Mouse (Mus musculus): ENCODE data around the gene Olfr1297. TPM values are rescaled to one million over a fixed set of nuclear protein-coding genes. Genes with fewer than 3 reads are reported as not detected.

Gene Olfr1297
- not detected in 2 replicates for polyA plus RNA-seq (2014; fragmentation: Nextera tagmentation; extraction: Ambion mirVana)

DNA sequence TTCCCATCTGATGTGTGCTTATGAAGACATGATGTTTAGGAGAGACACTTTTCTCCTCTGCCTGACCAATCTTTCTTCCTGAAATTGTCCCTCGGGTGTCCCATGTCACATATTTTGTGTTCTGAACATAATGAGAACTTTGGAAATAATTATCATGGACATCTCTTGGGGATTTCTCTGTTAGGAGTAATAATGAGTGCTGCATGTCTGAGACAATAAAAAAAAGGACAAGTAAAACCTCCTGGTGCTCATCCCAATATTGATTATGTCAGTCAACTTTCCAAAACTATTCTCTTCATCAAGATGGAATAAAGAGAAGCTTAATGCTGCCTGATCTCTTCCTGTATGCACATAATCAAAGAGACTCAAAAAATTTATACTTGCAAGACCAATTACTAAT, at the start of gene Olfr1297:
Olfr1297 (minus strand) TSS at position 101 of the 400 bp plus-strand sequence.
- no peaks in the 10 kb centered on the region for H3K36me3 ChIP-seq (ENCODE audit: control insufficient read depth, insufficient read depth, low read length)
- no peak within 1 kb of the TSS for H3K27ac ChIP-seq (ENCODE audit: low read depth, low read length)
- DNase-seq (ENCODE audit: low spot score, missing footprints) (no peak), ATAC-seq (ENCODE audit: low FRiP score) (no peak)
- no peaks in the 10 kb centered on the region for H3K27me3 ChIP-seq (ENCODE audit: control insufficient read depth, insufficient read depth, low read length)
- WGBS: 68% methylated on average over 1 of the region's 1 CpGs
- H3K4me3 ChIP-seq (ENCODE audit: low read depth, low read length): no peak within 1 kb of the TSS
- H3K4me1 ChIP-seq (ENCODE audit: control insufficient read depth, insufficient read depth, low read length): no peaks in the 10 kb centered on the region
- no peak within 1 kb of the TSS for H3K9ac ChIP-seq (ENCODE audit: low read length)
- no peak within 1 kb of the TSS for H3K4me2 ChIP-seq
- no peaks in the 10 kb centered on the region for H3K9me3 ChIP-seq (ENCODE audit: control insufficient read depth, low read length)

DNA sequence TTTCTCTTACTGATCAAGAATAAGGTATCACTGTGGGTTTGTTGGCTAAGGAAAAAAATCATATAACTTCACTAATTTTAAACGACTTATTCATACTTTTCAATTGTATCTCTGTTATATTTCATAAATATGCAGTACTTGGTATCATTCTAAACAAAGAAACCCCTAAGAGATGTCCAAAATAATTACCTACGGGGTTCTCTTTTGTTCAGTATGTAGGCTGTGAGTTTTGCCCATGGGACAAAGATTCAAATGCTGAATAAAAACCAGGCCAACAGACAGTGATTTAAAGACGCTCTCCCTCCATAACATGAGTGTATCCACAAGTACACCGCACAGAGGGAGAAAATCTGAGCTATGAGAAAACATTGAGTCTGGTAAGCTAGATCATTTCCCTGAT, 34.8 kb upstream of the Olfr1297 start, which contains the start of gene Olfr1299:
Olfr1299 (plus strand) TSS at position 301 of the 400 bp plus-strand sequence.
- WGBS: 79% methylated on average over 4 of the region's 4 CpGs
- H3K27ac ChIP-seq (ENCODE audit: low read depth, low read length): no peak within 1 kb of the TSS

DNA sequence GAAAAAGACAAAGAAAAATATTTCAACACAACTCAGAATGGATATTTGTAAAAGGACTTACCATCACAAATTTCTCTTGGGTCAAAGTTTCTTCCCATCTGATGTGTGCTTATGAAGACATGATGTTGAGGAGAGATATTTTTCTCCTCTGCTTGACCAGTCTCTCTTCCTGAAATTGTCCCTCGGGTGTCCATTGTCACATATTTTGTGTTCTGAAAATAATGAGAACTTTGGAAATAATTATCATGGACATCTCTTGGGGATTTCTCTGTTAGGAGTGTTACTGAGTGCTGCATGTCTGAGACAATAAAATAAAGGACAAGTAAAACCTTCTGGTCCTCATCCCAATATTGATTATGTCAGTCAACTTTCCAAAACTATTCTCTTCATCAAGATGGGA, 22.8 kb upstream of the Olfr1297 start, which contains the start of gene Olfr1298:
Olfr1298 (minus strand) TSS at position 101 of the 400 bp plus-strand sequence.
- Histone ChIP-seq H3K4me1 (ENCODE audit: control insufficient read depth, insufficient read depth, low read length) (no peaks in the 10 kb centered on the region), H3K4me3 (ENCODE audit: low read depth, low read length) (no peak within 1 kb of the TSS), H3K36me3 (ENCODE audit: control insufficient read depth, insufficient read depth, low read length) (no peaks in the 10 kb centered on the region), H3K27ac (ENCODE audit: low read depth, low read length) (no peak within 1 kb of the TSS), H3K4me2 (no peak within 1 kb of the TSS), H3K9ac (ENCODE audit: low read length) (no peak within 1 kb of the TSS), H3K9me3 (ENCODE audit: control insufficient read depth, low read length) (no peaks in the 10 kb centered on the region), H3K27me3 (ENCODE audit: control insufficient read depth, insufficient read depth, low read length) (no peaks in the 10 kb centered on the region)
- no peak for ATAC-seq (ENCODE audit: low FRiP score)
- WGBS: 75% methylated on average over 1 of the region's 1 CpGs
- DNase-seq (ENCODE audit: low spot score, missing footprints): no peak

More for the DNA sequence above, 34.8 kb upstream of the Olfr1297 start, which contains the start of gene Olfr1299:
- Histone ChIP-seq H3K9ac (ENCODE audit: low read length) (no peak within 1 kb of the TSS), H3K4me3 (ENCODE audit: low read depth, low read length) (no peak within 1 kb of the TSS), H3K9me3 (ENCODE audit: control insufficient read depth, low read length) (no peaks in the 10 kb centered on the region), H3K36me3 (ENCODE audit: control insufficient read depth, insufficient read depth, low read length) (no peaks in the 10 kb centered on the region), H3K4me2 (no peak within 1 kb of the TSS), H3K4me1 (ENCODE audit: control insufficient read depth, insufficient read depth, low read length) (no peaks in the 10 kb centered on the region), H3K27me3 (ENCODE audit: control insufficient read depth, insufficient read depth, low read length) (no peaks in the 10 kb centered on the region)
- DNase-seq (ENCODE audit: low spot score, missing footprints) (no peak), ATAC-seq (ENCODE audit: low FRiP score) (no peak)

DNA sequence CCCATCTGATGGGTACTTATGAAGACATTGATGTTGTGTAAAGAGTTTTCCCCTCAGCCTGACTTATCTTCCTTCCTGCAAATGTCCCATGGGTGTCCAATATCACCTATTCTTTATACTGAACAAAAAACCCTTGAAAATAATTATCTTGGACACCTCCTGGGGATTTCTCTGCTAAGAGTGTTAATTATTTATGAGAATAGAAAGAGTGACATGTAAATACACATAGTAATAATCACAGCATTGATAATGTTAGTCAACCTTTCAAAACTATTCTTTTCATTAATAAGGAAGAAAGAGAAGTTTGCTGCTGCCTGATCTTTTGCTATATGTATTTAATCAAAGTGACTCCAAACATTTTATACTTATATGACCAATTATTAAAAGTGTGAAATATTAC, 56.7 kb downstream of the Olfr1297 start, which contains the start of gene Olfr1295:
Olfr1295 (minus strand) TSS at position 101 of the 400 bp plus-strand sequence.
- ATAC-seq (ENCODE audit: low FRiP score) (no peak), DNase-seq (ENCODE audit: low spot score, missing footprints) (no peak)
- no peak within 1 kb of the TSS for H3K27ac ChIP-seq (ENCODE audit: low read depth, low read length)
- no peak within 1 kb of the TSS for H3K9ac ChIP-seq (ENCODE audit: low read length)
- no peaks in the 10 kb centered on the region for H3K27me3 ChIP-seq (ENCODE audit: control insufficient read depth, insufficient read depth, low read length)
- H3K9me3 ChIP-seq (ENCODE audit: control insufficient read depth, low read length): no peaks in the 10 kb centered on the region
- H3K36me3 ChIP-seq (ENCODE audit: control insufficient read depth, insufficient read depth, low read length): no peaks in the 10 kb centered on the region
- no peak within 1 kb of the TSS for H3K4me3 ChIP-seq (ENCODE audit: low read depth, low read length)
- no peaks in the 10 kb centered on the region for H3K4me1 ChIP-seq (ENCODE audit: control insufficient read depth, insufficient read depth, low read length)
- H3K4me2 ChIP-seq: no peak within 1 kb of the TSS

Other genes starting within 250 kb of the Olfr1297 start
- not detected in 2 replicates for gene Olfr1286, start 203.4 kb downstream of the Olfr1297 start, polyA plus RNA-seq (2014; fragmentation: Nextera tagmentation; extraction: Ambion mirVana)
- not detected in 2 replicates for gene Olfr1287, start 177.4 kb downstream of the Olfr1297 start, polyA plus RNA-seq (2014; fragmentation: Nextera tagmentation; extraction: Ambion mirVana)
- not detected in 2 replicates for gene Olfr1288, start 152.4 kb downstream of the Olfr1297 start, polyA plus RNA-seq (2014; fragmentation: Nextera tagmentation; extraction: Ambion mirVana)
- not detected in 2 replicates for gene Olfr1289, start 145.7 kb downstream of the Olfr1297 start, polyA plus RNA-seq (2014; fragmentation: Nextera tagmentation; extraction: Ambion mirVana)
- gene Olfr1290, start 132.7 kb downstream of the Olfr1297 start, polyA plus RNA-seq (2014; fragmentation: Nextera tagmentation; extraction: Ambion mirVana): 0.16 TPM in 1 of 2 replicates, not detected in the other
- gene Olfr1291-ps1, start 129.3 kb downstream of the Olfr1297 start, polyA plus RNA-seq (2014; fragmentation: Nextera tagmentation; extraction: Ambion mirVana): not detected in 2 replicates
- gene Olfr1293-ps, start 101.3 kb downstream of the Olfr1297 start, polyA plus RNA-seq (2014; fragmentation: Nextera tagmentation; extraction: Ambion mirVana): not detected in 2 replicates
- gene Olfr1294, start 86.2 kb downstream of the Olfr1297 start, polyA plus RNA-seq (2014; fragmentation: Nextera tagmentation; extraction: Ambion mirVana): not detected in 2 replicates
- not detected in 2 replicates for gene Olfr1295, start 56.8 kb downstream of the Olfr1297 start, polyA plus RNA-seq (2014; fragmentation: Nextera tagmentation; extraction: Ambion mirVana)
- not detected in 2 replicates for gene Olfr1298, start 22.7 kb upstream of the Olfr1297 start, polyA plus RNA-seq (2014; fragmentation: Nextera tagmentation; extraction: Ambion mirVana)
- not detected in 2 replicates for gene Olfr1299, start 34.9 kb upstream of the Olfr1297 start, polyA plus RNA-seq (2014; fragmentation: Nextera tagmentation; extraction: Ambion mirVana)
- gene Olfr1301, start 124.5 kb upstream of the Olfr1297 start, polyA plus RNA-seq (2014; fragmentation: Nextera tagmentation; extraction: Ambion mirVana): not detected in 2 replicates
- not detected in 2 replicates for gene Olfr1302, start 150.9 kb upstream of the Olfr1297 start, polyA plus RNA-seq (2014; fragmentation: Nextera tagmentation; extraction: Ambion mirVana)
- not detected in 2 replicates for gene Olfr1303, start 193.8 kb upstream of the Olfr1297 start, polyA plus RNA-seq (2014; fragmentation: Nextera tagmentation; extraction: Ambion mirVana)